Mouse (Mus musculus): ENCODE measurements around the gene Taf4.

- TF ChIP-seq POLR2A (IDR thresholded peaks at IDR 0.05; ENCODE audit: borderline replicate concordance, control insufficient read depth, low read depth, low read length): no peak
- TF ChIP-seq CTCF (IDR thresholded peaks at IDR 0.05; ENCODE audit: control insufficient read depth, insufficient read depth, low read length): no peak
Observed at GRCm38 (mm10) chr2:179937091-179937490, 39.4 kb downstream of the Taf4 start.

All from bone marrow, adult 2 months (tissue).